In the genomic region with DNA sequence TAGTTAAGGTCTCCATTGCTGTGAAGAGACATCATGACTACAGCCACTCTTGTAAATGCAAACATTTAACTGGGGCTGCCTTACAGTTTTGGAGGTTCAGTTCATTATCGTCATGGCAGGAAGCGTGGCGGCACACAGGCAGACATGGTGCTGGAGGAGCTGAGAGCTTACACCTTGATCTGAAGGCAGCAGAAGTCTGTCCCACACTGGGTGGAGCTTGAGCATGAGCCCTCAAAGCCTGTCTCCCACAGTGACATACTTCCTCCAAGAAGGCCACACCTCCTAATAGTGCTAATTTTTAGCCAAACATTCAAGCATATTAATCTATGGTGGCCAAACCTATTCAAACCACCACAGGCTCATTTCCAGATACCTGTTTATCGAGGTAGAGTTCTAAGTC, we compare ENCODE assay signal across 21 mouse cellular contexts. TPM values are rescaled to one million over a fixed set of nuclear protein-coding genes. Genes with fewer than 3 reads are reported as not detected.
DNase-seq lines count a peak whose midpoint lies in the region; TF ChIP-seq lines count a peak whose summit lies in the region.
"Had no signal": no experiment of that assay in that cellular context is flagged by ENCODE, and none has a peak within 500 bp of the region (broad histone marks: within the 10 kb centered on the region; RNA-seq: fewer than 3 reads in every experiment).

TSS of gene A630001G21Rik (minus strand) at position 208 of the 400 bp plus-strand sequence.

- H3K36me3 ChIP-seq in macrophage (ENCODE audit: inconsistent target), result no peaks in the 10 kb centered on the region
- H3K36me3 ChIP-seq: embryonic facial prominence, embryonic 10.5 days; midbrain, embryonic 10.5 days had no signal

- intact Hi-C loops in gastrocnemius, adult 2 months (cut with DNase I), result no loop called here
- intact Hi-C loops in heart, postnatal 14 days (cut with DNase I), result no loop called here

- WGBS in macrophage (ENCODE audit: missing documents), result 89% methylated on average over 4 of the region's 4 CpGs

- no peak for TF ChIP-seq CTCF in bone marrow macrophage, adult 2 months (IDR thresholded peaks at IDR 0.05; ENCODE audit: low read depth, low read length)
- TF ChIP-seq CTCF in gastrocnemius, adult 2 months (IDR thresholded peaks at IDR 0.05), result no peak

- DNase-seq in thymus, postnatal 0 days (ENCODE audit: low spot score), result no peak
- DNase-seq in thymus, postnatal 10 days (ENCODE audit: low spot score in 2 of 2), result no peak
- DNase-seq in urinary bladder, postnatal 36 days (ENCODE audit: low spot score in 2 of 2), result no peak
- DNase-seq in gastrocnemius, adult 2 months, result no peak
- DNase-seq in lung, adult 18-20 months, result no peak
- no peak for DNase-seq in heart, postnatal 14 days
- DNase-seq: B cell, adult 2 months; cerebellum, adult 8-10 months; gastrocnemius, postnatal 25 days; heart, postnatal 10 days; kidney, adult 2 months; kidney, postnatal 14 days; left cerebral cortex, postnatal 4 days; liver; lung, postnatal 14 days had no signal

- peaks cover 54% of the 10 kb centered on the region for H3K4me1 ChIP-seq in bone marrow macrophage, adult 2 months (ENCODE audit: control insufficient read depth, insufficient read depth, low read length)
- H3K4me1 ChIP-seq: embryonic facial prominence, embryonic 10.5 days; forebrain, embryonic 13.5 days; midbrain, embryonic 10.5 days had no signal

- TF ChIP-seq POLR2A in bone marrow macrophage, adult 2 months (IDR thresholded peaks at IDR 0.05; ENCODE audit: borderline replicate concordance, low read depth, low read length), result no peak

- no peak within 1 kb of the TSS for H3K4me3 ChIP-seq in bone marrow macrophage, adult 2 months (ENCODE audit: insufficient read depth, low read length)
- H3K4me3 ChIP-seq in macrophage (ENCODE audit: inconsistent target), result no peak within 1 kb of the TSS
- no peak within 1 kb of the TSS for H3K4me3 ChIP-seq in gastrocnemius, adult 2 months
- H3K4me3 ChIP-seq: embryonic facial prominence, embryonic 10.5 days; forebrain, embryonic 13.5 days; midbrain, embryonic 10.5 days had no signal

- peak within 1 kb of the TSS; percentile 39 for H3K27ac ChIP-seq in bone marrow macrophage, adult 2 months (ENCODE audit: insufficient read depth, low read depth, low read length)
- H3K27ac ChIP-seq in macrophage, result no peak within 1 kb of the TSS
- no peak within 1 kb of the TSS for H3K27ac ChIP-seq in gastrocnemius, adult 2 months
- H3K27ac ChIP-seq: embryonic facial prominence, embryonic 10.5 days; forebrain, embryonic 13.5 days; hindbrain, embryonic 14.5 days; midbrain, embryonic 10.5 days had no signal

- no peaks in the 10 kb centered on the region for H3K79me2 ChIP-seq in macrophage (ENCODE audit: inconsistent target)

RNA-seq across cellular contexts. Expression of gene A630001G21Rik, which starts in this region (rescaled TPM):
- 18.0 and 20.3 TPM in 2 replicates for polyA plus RNA-seq in thymus, postnatal 0 days (2015; fragmentation: Nextera tagmentation; extraction: Ambion mirVana)
- 110 and 111 TPM in 2 replicates for polyA plus RNA-seq in bone marrow macrophage, adult 2 months (2012; ENCODE audit: insufficient read depth, insufficient read length, missing spikeins)
- 100 to 1,000 TPM in 22 of 26 experiments, 10 to 100 TPM in 4; 65.8 to 335 (median 180) TPM for total RNA-seq in macrophage (2018; cell fraction: chromatin; rRNA removed)
- total RNA-seq in macrophage (2018; cell fraction: cytosol; rRNA removed), result 10 to 100 TPM; 16.6 to 45.8 (median 27.9) TPM
- total RNA-seq in macrophage (2018; cell fraction: nucleus; rRNA removed), result 100 to 1,000 TPM in 25 of 26 experiments, 10 to 100 TPM in 1; 97.8 to 265 (median 186) TPM
- 21.9 to 32.0 TPM (median 29.3 TPM) in 3 replicates for polyA plus RNA-seq in macrophage (2018)
- under 1 TPM in 1 of 2 experiments, not detected in 1; 0.15 TPM for total RNA-seq in gastrocnemius, adult 2 months (2021)
- under 1 TPM; 0.76 to 0.80 TPM for total RNA-seq in heart, postnatal 14 days (2021)
